Mouse (Mus musculus) WW6 (cell line): ENCODE measurements around the gene Kcnk3.

Experiments used
- DNase-seq: peaks from one replicate; pipeline ENCODE4 v3.0.0-alpha.2; 2013; ENCODE audit warnings: low read depth, low spot score

Kcnk3 gene

GRCm38 (mm10) chr5:30613242-30613641 lies 25.3 kb downstream of the Kcnk3 start:
- no peak for DNase-seq

GRCm38 (mm10) chr5:30614221-30614620 lies 26.3 kb downstream of the Kcnk3 start:
- DNase-seq, result no peak

- DNase-seq, result no peak
These were observed 27.4 kb downstream of the Kcnk3 start for GRCm38 (mm10) chr5:30615416-30615815.

GRCm38 (mm10) chr5:30615819-30616218 lies 27.8 kb downstream of the Kcnk3 start:
- DNase-seq, result no peak

- DNase-seq, result no peak
These were observed 28.7 kb downstream of the Kcnk3 start for GRCm38 (mm10) chr5:30616644-30617043.

GRCm38 (mm10) chr5:30617357-30617756 lies 29.4 kb downstream of the Kcnk3 start:
- DNase-seq, result no peak

- no peak for DNase-seq
These were observed 29.9 kb downstream of the Kcnk3 start for GRCm38 (mm10) chr5:30617851-30618250.

GRCm38 (mm10) chr5:30618376-30619003 lies 30.5 kb downstream of the Kcnk3 start:
- no peak for DNase-seq

- DNase-seq, result no peak
These were observed 31.2 kb downstream of the Kcnk3 start for GRCm38 (mm10) chr5:30619211-30619610.

GRCm38 (mm10) chr5:30620567-30620966 lies 32.6 kb downstream of the Kcnk3 start:
- DNase-seq, result no peak

GRCm38 (mm10) chr5:30621211-30621790 lies 33.3 kb downstream of the Kcnk3 start:
- no peak for DNase-seq

- DNase-seq, result no peak
These were observed 33.8 kb downstream of the Kcnk3 start for GRCm38 (mm10) chr5:30621844-30622176.

GRCm38 (mm10) chr5:30622177-30622840 lies 34.3 kb downstream of the Kcnk3 start:
- no peak for DNase-seq

GRCm38 (mm10) chr5:30622841-30623185 lies 34.8 kb downstream of the Kcnk3 start:
- no peak for DNase-seq

- DNase-seq, result no peak
These were observed 35.4 kb downstream of the Kcnk3 start for GRCm38 (mm10) chr5:30623380-30623779.

- DNase-seq, result no peak
These were observed 36.3 kb downstream of the Kcnk3 start for GRCm38 (mm10) chr5:30624311-30624710.

- DNase-seq, result no peak
These were observed 36.9 kb downstream of the Kcnk3 start for GRCm38 (mm10) chr5:30624908-30625307.

GRCm38 (mm10) chr5:30625379-30625778 lies 37.4 kb downstream of the Kcnk3 start:
- no peak for DNase-seq

GRCm38 (mm10) chr5:30626331-30627105 lies 38.5 kb downstream of the Kcnk3 start:
- DNase-seq, result no peak

GRCm38 (mm10) chr5:30628511-30628910 lies 40.5 kb downstream of the Kcnk3 start:
- DNase-seq, result no peak

GRCm38 (mm10) chr5:30630401-30630800 lies 42.4 kb downstream of the Kcnk3 start:
- DNase-seq, result no peak

GRCm38 (mm10) chr5:30632134-30632533 lies 44.2 kb downstream of the Kcnk3 start:
- no peak for DNase-seq

- DNase-seq, result no peak
These were observed 49.0 kb downstream of the Kcnk3 start for GRCm38 (mm10) chr5:30636994-30637393.
